Mouse (Mus musculus) mesoderm, embryonic 11.5 days (tissue): ENCODE measurements around the gene Atxn7l1.
A peak's percentile ranks its signal among the peaks of the same experiment; 100 is the strongest.

ENCODE experiments used
- DNase-seq: peaks from one replicate; pipeline ENCODE4 v3.0.0-alpha.2; 2012; ENCODE audit warnings: low read depth, low spot score

Atxn7l1 gene

GRCm38 (mm10) chr12:33273147-33273546, 125.7 kb downstream of the Atxn7l1 start:
- no peak for DNase-seq

GRCm38 (mm10) chr12:33273668-33274067, 126.2 kb downstream of the Atxn7l1 start:
- DNase-seq = no peak

GRCm38 (mm10) chr12:33276028-33276427, 128.5 kb downstream of the Atxn7l1 start:
- no peak for DNase-seq

GRCm38 (mm10) chr12:33277427-33277826, 129.9 kb downstream of the Atxn7l1 start:
- DNase-seq = no peak

GRCm38 (mm10) chr12:33279159-33279558, 131.7 kb downstream of the Atxn7l1 start:
- no peak for DNase-seq

GRCm38 (mm10) chr12:33280805-33281204, 133.3 kb downstream of the Atxn7l1 start:
- peak; percentile 68 for DNase-seq

- no peak for DNase-seq
Observed at GRCm38 (mm10) chr12:33284344-33284936, 136.9 kb downstream of the Atxn7l1 start.

GRCm38 (mm10) chr12:33285354-33285753, 137.9 kb downstream of the Atxn7l1 start:
- DNase-seq = no peak

GRCm38 (mm10) chr12:33285933-33286649, 138.6 kb downstream of the Atxn7l1 start:
- peak; percentile 11 for DNase-seq

GRCm38 (mm10) chr12:33287686-33288085, 140.2 kb downstream of the Atxn7l1 start:
- no peak for DNase-seq

- peak; percentile 30 for DNase-seq
Observed at GRCm38 (mm10) chr12:33288746-33289145, 141.3 kb downstream of the Atxn7l1 start.

- DNase-seq = peak; percentile 72
Observed at GRCm38 (mm10) chr12:33302070-33302469, 154.6 kb downstream of the Atxn7l1 start.

GRCm38 (mm10) chr12:33302523-33303383, 155.3 kb downstream of the Atxn7l1 start:
- peak; percentile 29 for DNase-seq

- DNase-seq = no peak
Observed at GRCm38 (mm10) chr12:33303384-33303770, 155.9 kb downstream of the Atxn7l1 start.

GRCm38 (mm10) chr12:33305106-33305505, 157.6 kb downstream of the Atxn7l1 start:
- no peak for DNase-seq

GRCm38 (mm10) chr12:33306476-33306875, 159.0 kb downstream of the Atxn7l1 start:
- DNase-seq = no peak

- DNase-seq = no peak
Observed at GRCm38 (mm10) chr12:33308668-33309067, 161.2 kb downstream of the Atxn7l1 start.

- DNase-seq = no peak
Observed at GRCm38 (mm10) chr12:33313828-33314671, 166.6 kb downstream of the Atxn7l1 start.

GRCm38 (mm10) chr12:33314924-33315643, 167.6 kb downstream of the Atxn7l1 start:
- no peak for DNase-seq

GRCm38 (mm10) chr12:33315804-33316203, 168.3 kb downstream of the Atxn7l1 start:
- DNase-seq = no peak
